Mouse (Mus musculus) kidney, embryonic 14.5 days (tissue): ENCODE measurements around the gene Scn10a. TPM values are rescaled to one million over a fixed set of nuclear protein-coding genes. Genes with fewer than 3 reads are reported as not detected.
A peak's percentile ranks its signal among the peaks of the same experiment; 100 is the strongest.

Source experiments
- ATAC-seq: fragments of 200-750 bp; cut with Nextera tagmentation; 2 replicates; pipeline ENCODE4 v1.8.0; 2017; ENCODE audit warnings: moderate number of reproducible peaks, mild to moderate bottlenecking, moderate TSS enrichment, moderate library complexity; ENCODE audit not compliant: low FRiP score, low TSS enrichment
- H3K27ac ChIP-seq: fragments of 300-500 bp; sonication (generic); 2 replicates; pipeline ENCODE4 v1.5.1; 2014; ENCODE audit warnings: low read depth, mild to moderate bottlenecking, low read length, moderate library complexity, mixed read lengths
- H3K27me3 ChIP-seq: fragments of 300-500 bp; sonication (generic); 2 replicates; pipeline ENCODE4 v1.6.1; 2014; ENCODE audit warnings: mild to moderate bottlenecking, low read length; ENCODE audit not compliant: control insufficient read depth, insufficient read depth
- H3K36me3 ChIP-seq: fragments of 300-500 bp; sonication (generic); 2 replicates; pipeline ENCODE4 v1.6.1; 2014; ENCODE audit warnings: low read length, mixed read lengths; ENCODE audit not compliant: control insufficient read depth, insufficient read depth
- H3K4me1 ChIP-seq: fragments of 300-500 bp; sonication (generic); 2 replicates; pipeline ENCODE4 v1.6.1; 2014; ENCODE audit warnings: low read length, mixed read lengths; ENCODE audit not compliant: control insufficient read depth, insufficient read depth
- H3K4me2 ChIP-seq: fragments of 300-500 bp; sonication (generic); replicated peaks from 2 replicates; pipeline ENCODE4 v1.6.1; 2014; ENCODE audit warnings: low read depth, mild to moderate bottlenecking, low read length
- H3K4me3 ChIP-seq: fragments of 300-500 bp; sonication (generic); 2 replicates; pipeline ENCODE4 v1.5.1; 2014; ENCODE audit warnings: mild to moderate bottlenecking, low read length
- H3K9ac ChIP-seq: fragments of 300-500 bp; sonication (generic); 2 replicates; pipeline ENCODE4 v1.6.1; 2014; ENCODE audit warnings: low read depth, mild to moderate bottlenecking, low read length, moderate library complexity
- H3K9me3 ChIP-seq: fragments of 300-500 bp; sonication (generic); 2 replicates; pipeline ENCODE4 v1.6.1; 2016; ENCODE audit warnings: low read length; ENCODE audit not compliant: control insufficient read depth
- WGBS: fragments of 180-500 bp; shearing (Covaris S2); extraction: QIAGEN DNeasy Blood & Tissue Kit; methylation state at CpG from one replicate; pipeline ENCODE4 v1.1.7; 2014; 5-methylcytosine and 5-hydroxymethylcytosine counted together
- polyA plus RNA-seq: library from polyadenylated mRNA; unstranded; fragments of >200 nt; fragmentation: Nextera tagmentation; extraction: Ambion mirVana; gene quantifications from 2 replicates; pipeline ENCODE4 v1.2.1, GENCODE M21; 2014

Gene Scn10a
- polyA plus RNA-seq, 1 experiment from 2014 or later, result not detected

- no peak overlapping the region for H3K4me2 ChIP-seq
- WGBS, result 22% methylated on average over 13 of the region's 13 CpGs
- H3K9me3 ChIP-seq, result no peaks in the 10 kb centered on the region
- no peak overlapping the region for H3K4me3 ChIP-seq
- peaks cover 80% of the 10 kb centered on the region for H3K27me3 ChIP-seq
- H3K9ac ChIP-seq, result no peak overlapping the region
- H3K27ac ChIP-seq, result no peak overlapping the region
- peaks cover 15% of the 10 kb centered on the region for H3K4me1 ChIP-seq
- peak; percentile 53 for ATAC-seq
- no peaks in the 10 kb centered on the region for H3K36me3 ChIP-seq
Measured at GRCm38 (mm10) chr9:119631393-119631898, 87.7 kb downstream of the Scn10a start.

GRCm38 (mm10) chr9:119628690-119629268, 90.3 kb downstream of the Scn10a start:
- Histone ChIP-seq H3K9me3 (0 out of 2 replicates have a peak, but pooled peaks cover 6% of the 10 kb centered on the region), H3K4me2 (no peak overlapping the region), H3K9ac (no peak overlapping the region), H3K27ac (no peak overlapping the region), H3K4me1 (peaks cover 15% of the 10 kb centered on the region), H3K36me3 (no peaks in the 10 kb centered on the region), H3K4me3 (no peak overlapping the region), H3K27me3 (peaks cover 65% of the 10 kb centered on the region)
- ATAC-seq, result no peak
- WGBS, result 75% methylated on average over 8 of the region's 8 CpGs

GRCm38 (mm10) chr9:119627227-119627626, 91.9 kb downstream of the Scn10a start:
- H3K9ac ChIP-seq, result no peak overlapping the region
- 76% methylated on average over 6 of the region's 6 CpGs for WGBS
- ATAC-seq, result no peak
- no peak overlapping the region for H3K4me3 ChIP-seq
- H3K27me3 ChIP-seq, result peaks cover 66% of the 10 kb centered on the region
- no peak overlapping the region for H3K4me2 ChIP-seq
- no peaks in the 10 kb centered on the region for H3K36me3 ChIP-seq
- 0 out of 2 replicates have a peak, but pooled peaks cover 6% of the 10 kb centered on the region for H3K9me3 ChIP-seq
- H3K27ac ChIP-seq, result no peak overlapping the region
- H3K4me1 ChIP-seq, result peaks cover 10% of the 10 kb centered on the region

- H3K27me3 ChIP-seq, result peaks cover 46% of the 10 kb centered on the region
- H3K4me1 ChIP-seq, result no peaks in the 10 kb centered on the region
- H3K9me3 ChIP-seq, result 0 out of 2 replicates have a peak, but pooled peaks cover 6% of the 10 kb centered on the region
- no peak for ATAC-seq
- no peak overlapping the region for H3K4me2 ChIP-seq
- no peak overlapping the region for H3K27ac ChIP-seq
- no peak overlapping the region for H3K9ac ChIP-seq
- 86% methylated on average over 4 of the region's 4 CpGs for WGBS
- H3K36me3 ChIP-seq, result no peaks in the 10 kb centered on the region
- no peak overlapping the region for H3K4me3 ChIP-seq
Measured at GRCm38 (mm10) chr9:119624151-119624550, 95.0 kb downstream of the Scn10a start.

DNA sequence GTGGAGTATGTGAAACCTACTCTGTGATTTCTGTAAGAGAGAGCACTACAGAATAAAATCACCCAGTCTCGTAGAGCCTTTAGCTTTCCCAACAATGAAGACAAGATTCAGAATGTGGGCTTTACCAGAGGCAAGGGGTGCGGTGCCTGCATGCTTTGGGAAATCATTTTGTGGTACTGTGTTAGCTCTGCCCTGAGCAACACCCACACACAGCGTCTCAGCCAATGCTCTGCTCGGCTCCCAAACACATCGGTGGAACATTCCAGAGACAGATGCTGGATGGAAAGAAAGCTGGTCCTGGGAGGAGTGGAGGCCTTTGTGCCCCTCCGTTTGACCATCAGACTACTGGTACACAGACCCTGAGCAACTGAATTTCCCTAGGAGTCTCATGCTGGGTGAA, 104.3 kb downstream of the Scn10a start:
- H3K4me1 ChIP-seq, result 0 out of 2 replicates have a peak, but pooled peaks cover 3% of the 10 kb centered on the region
- no peak overlapping the region for H3K4me2 ChIP-seq
- no peak overlapping the region for H3K9ac ChIP-seq
- WGBS, result 81% methylated on average over 6 of the region's 6 CpGs
- no peaks in the 10 kb centered on the region for H3K36me3 ChIP-seq
- peaks cover 7% of the 10 kb centered on the region; the same call in 1 of the 2 replicates for H3K27me3 ChIP-seq
- H3K9me3 ChIP-seq, result no peaks in the 10 kb centered on the region
- H3K27ac ChIP-seq, result no peak overlapping the region
- no peak for ATAC-seq
- no peak overlapping the region for H3K4me3 ChIP-seq

DNA sequence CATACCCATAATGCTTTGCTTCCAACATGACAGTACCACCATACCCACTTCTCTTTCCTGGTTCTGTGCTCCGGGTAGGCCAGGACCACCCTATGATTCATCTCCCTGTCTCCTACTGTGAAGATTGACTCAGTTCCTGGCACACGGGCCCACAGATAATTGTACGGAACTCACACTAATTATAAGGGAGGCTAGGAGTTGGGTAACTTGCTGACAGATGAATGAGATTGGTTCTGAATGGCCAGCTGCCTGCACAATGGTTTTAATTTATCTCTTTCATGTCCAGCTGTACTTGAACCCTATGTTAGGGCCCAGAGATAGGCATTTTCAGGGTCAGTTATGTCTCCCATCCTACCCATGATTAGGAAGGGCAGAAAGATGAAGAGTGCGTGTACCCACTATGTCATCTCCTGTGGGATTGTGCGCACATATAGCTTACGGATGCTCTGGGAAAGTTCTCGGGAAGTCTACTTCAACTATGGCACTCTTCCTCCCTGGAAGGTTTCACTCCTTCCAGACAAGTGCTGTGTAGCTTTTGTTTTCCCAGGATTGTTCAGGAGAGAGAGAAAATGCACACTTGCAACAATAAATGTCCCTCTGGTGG, 108.5 kb downstream of the Scn10a start:
- H3K27ac ChIP-seq, result no peak overlapping the region
- no peak overlapping the region for H3K4me2 ChIP-seq
- WGBS, result 91% methylated on average over 7 of the region's 7 CpGs
- no peaks in the 10 kb centered on the region for H3K36me3 ChIP-seq
- no peak for ATAC-seq
- peaks cover 2% of the 10 kb centered on the region for H3K27me3 ChIP-seq
- H3K9ac ChIP-seq, result no peak overlapping the region
- no peak overlapping the region for H3K4me3 ChIP-seq
- no peaks in the 10 kb centered on the region for H3K9me3 ChIP-seq
- 0 out of 2 replicates have a peak, but pooled peaks cover 3% of the 10 kb centered on the region for H3K4me1 ChIP-seq

DNA sequence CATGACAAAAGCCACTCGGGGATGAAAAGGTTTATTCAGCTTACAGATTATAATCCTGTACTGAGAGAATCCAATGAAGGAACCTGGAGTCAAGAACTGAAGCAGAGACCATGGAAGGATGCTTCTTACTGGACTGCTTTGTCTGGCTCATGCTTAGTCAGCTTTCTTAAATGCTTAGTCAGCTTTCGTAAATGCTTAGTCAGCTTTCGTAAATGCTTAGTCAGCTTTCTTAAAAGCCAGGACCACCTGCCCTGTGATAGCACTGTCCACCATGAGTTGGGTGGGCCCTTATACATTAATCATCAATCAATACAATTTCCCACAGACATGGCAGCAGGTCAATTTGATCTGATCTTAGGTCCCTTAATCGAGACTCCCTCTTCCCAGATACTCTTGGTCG, 112.2 kb downstream of the Scn10a start:
- Histone ChIP-seq H3K36me3 (no peaks in the 10 kb centered on the region), H3K27ac (no peak overlapping the region), H3K9ac (no peak overlapping the region), H3K4me2 (no peak overlapping the region), H3K27me3 (no peaks in the 10 kb centered on the region; the same call in 1 of the 2 replicates), H3K4me1 (no peaks in the 10 kb centered on the region), H3K4me3 (no peak overlapping the region), H3K9me3 (no peaks in the 10 kb centered on the region)
- no peak for ATAC-seq
- 93% methylated on average over 5 of the region's 5 CpGs for WGBS

- WGBS, result 66% methylated on average over 8 of the region's 8 CpGs
- Histone ChIP-seq H3K4me2 (no peak overlapping the region), H3K27ac (no peak overlapping the region), H3K4me3 (no peak overlapping the region), H3K9ac (no peak overlapping the region), H3K4me1 (no peaks in the 10 kb centered on the region), H3K9me3 (peaks cover 5% of the 10 kb centered on the region; the same call in 1 of the 2 replicates), H3K27me3 (no peaks in the 10 kb centered on the region; the same call in 1 of the 2 replicates), H3K36me3 (no peaks in the 10 kb centered on the region)
- ATAC-seq, result no peak
Measured at GRCm38 (mm10) chr9:119604607-119605006, 114.5 kb downstream of the Scn10a start.

DNA sequence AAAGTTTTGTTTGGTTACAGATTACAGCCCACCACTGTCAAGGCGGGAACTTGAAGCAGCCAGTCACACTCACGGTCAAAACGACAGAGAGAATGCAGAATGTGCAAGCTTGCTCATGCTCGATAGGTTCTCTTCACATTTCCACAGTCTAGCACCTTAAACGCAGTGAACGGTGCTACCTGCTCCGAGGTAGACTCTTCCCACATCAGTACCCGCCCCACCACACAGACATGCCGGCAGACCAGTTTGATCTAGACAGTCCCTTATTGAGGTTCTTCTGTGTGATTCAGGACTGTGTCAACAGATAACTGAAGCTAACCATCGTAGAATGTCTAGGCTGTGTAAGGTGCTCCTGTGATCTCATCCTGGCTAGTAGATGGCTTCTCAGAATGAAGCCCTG, 120.6 kb downstream of the Scn10a start:
- no peak overlapping the region for H3K27ac ChIP-seq
- 81% methylated on average over 10 of the region's 10 CpGs for WGBS
- no peak overlapping the region for H3K4me3 ChIP-seq
- H3K4me1 ChIP-seq, result no peaks in the 10 kb centered on the region
- H3K9ac ChIP-seq, result no peak overlapping the region
- H3K36me3 ChIP-seq, result no peaks in the 10 kb centered on the region
- peaks cover 5% of the 10 kb centered on the region; the same call in 1 of the 2 replicates for H3K9me3 ChIP-seq
- no peak overlapping the region for H3K4me2 ChIP-seq
- ATAC-seq, result no peak
- H3K27me3 ChIP-seq, result no peaks in the 10 kb centered on the region
